Mouse (Mus musculus): ENCODE measurements at regions not wholly inside any gene's neighbourhood (a gene's known extent, or its start where the extent isn't known, plus 50 kb on each side); places are given as distances from the start of the nearest gene placed in this dataset.

- H3K27me3 ChIP-seq (replicated peaks; ENCODE audit: control insufficient read depth, insufficient read depth, low read length) = no peaks in the 10 kb centered on the region
- no peak overlapping the region for H3K9ac ChIP-seq (replicated peaks; ENCODE audit: low read depth, low read length)
- H3K27ac ChIP-seq (ENCODE audit: low read length) = no peak overlapping the region
- no peaks in the 10 kb centered on the region for H3K4me1 ChIP-seq (replicated peaks; ENCODE audit: control insufficient read depth, insufficient read depth, low read length)
- WGBS = 43% methylated on average over 10 of the region's 10 CpGs
- no peaks in the 10 kb centered on the region for H3K36me3 ChIP-seq (ENCODE audit: control insufficient read depth, insufficient read depth)
- no peak overlapping the region for H3K4me3 ChIP-seq (replicated peaks; ENCODE audit: low read length)
- no peak for ATAC-seq
- no peak overlapping the region for H3K4me2 ChIP-seq (ENCODE audit: low read length)
- no peaks in the 10 kb centered on the region for H3K9me3 ChIP-seq (ENCODE audit: control insufficient read depth, low read length)
Measured at GRCm38 (mm10) chr17:45866346-45866745, 132.7 kb upstream of the 1600014C23Rik start.

DNA sequence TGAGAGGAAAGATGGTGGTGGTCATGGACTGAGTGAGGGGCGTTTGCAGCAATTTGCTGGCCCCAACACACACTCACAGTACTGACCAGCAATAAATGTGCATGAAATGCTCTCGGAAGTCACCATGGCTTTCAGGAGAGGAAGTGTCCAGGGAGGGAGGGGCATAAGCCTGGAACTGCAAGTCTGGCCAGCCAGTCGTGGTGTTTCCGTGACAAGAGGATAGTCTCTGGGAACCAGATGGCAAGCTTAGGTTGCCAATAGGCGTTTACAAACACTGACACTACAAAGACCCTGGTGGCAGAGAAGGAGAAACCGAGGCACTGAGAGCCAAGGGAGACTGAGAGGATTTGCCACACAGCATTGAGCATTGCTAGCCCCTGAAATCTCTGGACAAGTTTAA is 132.3 kb upstream of the 1600014C23Rik start:
- no peaks in the 10 kb centered on the region for H3K9me3 ChIP-seq (ENCODE audit: control insufficient read depth, low read length)
- no peaks in the 10 kb centered on the region for H3K27me3 ChIP-seq (replicated peaks; ENCODE audit: control insufficient read depth, insufficient read depth, low read length)
- 77% methylated on average over 6 of the region's 6 CpGs for WGBS
- no peak overlapping the region for H3K9ac ChIP-seq (replicated peaks; ENCODE audit: low read depth, low read length)
- no peak overlapping the region for H3K27ac ChIP-seq (ENCODE audit: low read length)
- ATAC-seq = no peak
- no peaks in the 10 kb centered on the region for H3K36me3 ChIP-seq (ENCODE audit: control insufficient read depth, insufficient read depth)
- H3K4me1 ChIP-seq (replicated peaks; ENCODE audit: control insufficient read depth, insufficient read depth, low read length) = no peaks in the 10 kb centered on the region
- H3K4me3 ChIP-seq (replicated peaks; ENCODE audit: low read length) = no peak overlapping the region
- H3K4me2 ChIP-seq (ENCODE audit: low read length) = no peak overlapping the region

DNA sequence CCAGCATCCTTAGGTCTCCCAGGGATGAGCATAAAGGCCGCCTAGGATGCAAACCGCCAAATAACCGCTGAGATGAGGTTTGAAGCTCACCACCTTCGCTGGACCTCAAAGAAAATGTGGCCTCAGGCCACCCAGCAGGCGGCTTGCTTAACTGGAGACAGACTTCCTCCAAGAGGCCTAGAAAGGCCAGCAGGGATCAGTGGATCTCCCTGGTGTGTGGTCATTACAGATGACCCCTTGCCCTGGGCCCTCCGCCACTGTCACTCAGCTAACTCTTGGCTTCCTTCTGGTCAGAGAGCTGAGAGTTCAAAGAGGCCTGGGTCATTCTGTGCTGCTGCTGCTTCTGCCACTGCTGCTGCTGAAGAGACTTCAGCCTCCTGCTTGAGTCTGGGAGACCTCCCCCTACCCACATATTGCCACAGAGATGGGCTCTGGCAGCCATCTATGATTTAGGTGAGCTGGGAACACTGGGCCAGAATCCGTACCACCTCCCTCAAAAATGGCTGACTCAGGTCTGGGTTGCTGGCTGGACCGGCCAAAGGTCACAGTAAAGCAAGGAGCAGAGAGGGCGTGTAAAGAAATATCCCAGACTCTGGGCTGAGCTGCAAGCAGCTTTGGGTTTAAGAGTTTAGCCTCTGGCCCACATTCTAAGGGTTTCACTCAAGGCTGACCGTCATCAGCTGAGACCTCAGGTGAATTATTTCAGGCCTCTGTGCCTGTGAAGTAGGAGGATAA is 130.0 kb upstream of the 1600014C23Rik start:
- Histone ChIP-seq H3K4me3 (replicated peaks; ENCODE audit: low read length) (no peak overlapping the region), H3K4me2 (ENCODE audit: low read length) (no peak overlapping the region), H3K4me1 (replicated peaks; ENCODE audit: control insufficient read depth, insufficient read depth, low read length) (no peaks in the 10 kb centered on the region), H3K36me3 (ENCODE audit: control insufficient read depth, insufficient read depth) (no peaks in the 10 kb centered on the region), H3K27me3 (replicated peaks; ENCODE audit: control insufficient read depth, insufficient read depth, low read length) (no peaks in the 10 kb centered on the region), H3K27ac (ENCODE audit: low read length) (no peak overlapping the region), H3K9ac (replicated peaks; ENCODE audit: low read depth, low read length) (no peak overlapping the region), H3K9me3 (ENCODE audit: control insufficient read depth, low read length) (no peaks in the 10 kb centered on the region)
- no peak for ATAC-seq
- WGBS = 60% methylated on average over 10 of the region's 10 CpGs

- no peaks in the 10 kb centered on the region for H3K9me3 ChIP-seq (ENCODE audit: control insufficient read depth, low read length)
- no peaks in the 10 kb centered on the region for H3K27me3 ChIP-seq (replicated peaks; ENCODE audit: control insufficient read depth, insufficient read depth, low read length)
- 78% methylated on average over 3 of the region's 3 CpGs for WGBS
- H3K9ac ChIP-seq (replicated peaks; ENCODE audit: low read depth, low read length) = no peak overlapping the region
- no peaks in the 10 kb centered on the region for H3K4me1 ChIP-seq (replicated peaks; ENCODE audit: control insufficient read depth, insufficient read depth, low read length)
- no peak for ATAC-seq
- no peak overlapping the region for H3K4me2 ChIP-seq (ENCODE audit: low read length)
- no peak overlapping the region for H3K4me3 ChIP-seq (replicated peaks; ENCODE audit: low read length)
- no peaks in the 10 kb centered on the region for H3K36me3 ChIP-seq (ENCODE audit: control insufficient read depth, insufficient read depth)
- H3K27ac ChIP-seq (ENCODE audit: low read length) = no peak overlapping the region
Measured at GRCm38 (mm10) chr17:45863031-45863430, 129.4 kb upstream of the 1600014C23Rik start.

GRCm38 (mm10) chr17:45859441-45859840 is 125.8 kb upstream of the 1600014C23Rik start:
- Histone ChIP-seq H3K36me3 (ENCODE audit: control insufficient read depth, insufficient read depth) (no peaks in the 10 kb centered on the region), H3K9me3 (ENCODE audit: control insufficient read depth, low read length) (no peaks in the 10 kb centered on the region), H3K27me3 (replicated peaks; ENCODE audit: control insufficient read depth, insufficient read depth, low read length) (no peaks in the 10 kb centered on the region), H3K4me1 (replicated peaks; ENCODE audit: control insufficient read depth, insufficient read depth, low read length) (no peaks in the 10 kb centered on the region), H3K4me3 (replicated peaks; ENCODE audit: low read length) (no peak overlapping the region), H3K4me2 (ENCODE audit: low read length) (no peak overlapping the region), H3K27ac (ENCODE audit: low read length) (no peak overlapping the region), H3K9ac (replicated peaks; ENCODE audit: low read depth, low read length) (no peak overlapping the region)
- WGBS = 78% methylated on average over 5 of the region's 5 CpGs
- ATAC-seq = no peak

- H3K27ac ChIP-seq (ENCODE audit: low read length) = no peak overlapping the region
- no peak for ATAC-seq
- 54% methylated on average over 21 of the region's 21 CpGs for WGBS
- H3K4me2 ChIP-seq (ENCODE audit: low read length) = no peak overlapping the region
- H3K9me3 ChIP-seq (ENCODE audit: control insufficient read depth, low read length) = no peaks in the 10 kb centered on the region
- H3K4me3 ChIP-seq (replicated peaks; ENCODE audit: low read length) = no peak overlapping the region
- no peak overlapping the region for H3K9ac ChIP-seq (replicated peaks; ENCODE audit: low read depth, low read length)
- no peaks in the 10 kb centered on the region for H3K4me1 ChIP-seq (replicated peaks; ENCODE audit: control insufficient read depth, insufficient read depth, low read length)
- H3K27me3 ChIP-seq (replicated peaks; ENCODE audit: control insufficient read depth, insufficient read depth, low read length) = no peaks in the 10 kb centered on the region
- H3K36me3 ChIP-seq (ENCODE audit: control insufficient read depth, insufficient read depth) = no peaks in the 10 kb centered on the region
Measured at GRCm38 (mm10) chr17:45853931-45854653, 120.4 kb upstream of the 1600014C23Rik start.

DNA sequence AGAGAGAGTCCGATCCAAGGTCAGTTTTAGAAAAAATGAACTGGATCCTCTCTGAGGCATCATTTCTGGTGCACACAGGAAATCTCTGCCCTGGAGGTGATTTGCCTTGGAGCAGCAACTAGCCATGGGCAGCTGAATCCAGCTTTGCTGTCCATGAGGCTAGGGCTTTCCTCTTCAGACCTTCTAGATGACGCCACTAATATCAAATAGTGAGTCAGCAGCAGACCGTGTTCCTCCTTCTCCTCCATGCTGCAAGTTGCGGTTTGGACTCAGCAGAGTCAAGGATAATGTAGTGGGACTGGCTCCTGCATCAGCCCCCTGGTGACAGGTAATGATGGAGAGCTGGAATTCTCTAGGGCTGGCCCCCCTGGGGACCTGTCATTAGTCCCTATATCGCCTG is 118.8 kb upstream of the 1600014C23Rik start:
- H3K36me3 ChIP-seq (ENCODE audit: control insufficient read depth, insufficient read depth) = no peaks in the 10 kb centered on the region
- H3K27me3 ChIP-seq (replicated peaks; ENCODE audit: control insufficient read depth, insufficient read depth, low read length) = no peaks in the 10 kb centered on the region
- H3K27ac ChIP-seq (ENCODE audit: low read length) = no peak overlapping the region
- H3K9me3 ChIP-seq (ENCODE audit: control insufficient read depth, low read length) = no peaks in the 10 kb centered on the region
- no peak overlapping the region for H3K4me3 ChIP-seq (replicated peaks; ENCODE audit: low read length)
- no peaks in the 10 kb centered on the region for H3K4me1 ChIP-seq (replicated peaks; ENCODE audit: control insufficient read depth, insufficient read depth, low read length)
- no peak overlapping the region for H3K4me2 ChIP-seq (ENCODE audit: low read length)
- no peak overlapping the region for H3K9ac ChIP-seq (replicated peaks; ENCODE audit: low read depth, low read length)
- WGBS = 46% methylated on average over 5 of the region's 5 CpGs
- no peak for ATAC-seq

DNA sequence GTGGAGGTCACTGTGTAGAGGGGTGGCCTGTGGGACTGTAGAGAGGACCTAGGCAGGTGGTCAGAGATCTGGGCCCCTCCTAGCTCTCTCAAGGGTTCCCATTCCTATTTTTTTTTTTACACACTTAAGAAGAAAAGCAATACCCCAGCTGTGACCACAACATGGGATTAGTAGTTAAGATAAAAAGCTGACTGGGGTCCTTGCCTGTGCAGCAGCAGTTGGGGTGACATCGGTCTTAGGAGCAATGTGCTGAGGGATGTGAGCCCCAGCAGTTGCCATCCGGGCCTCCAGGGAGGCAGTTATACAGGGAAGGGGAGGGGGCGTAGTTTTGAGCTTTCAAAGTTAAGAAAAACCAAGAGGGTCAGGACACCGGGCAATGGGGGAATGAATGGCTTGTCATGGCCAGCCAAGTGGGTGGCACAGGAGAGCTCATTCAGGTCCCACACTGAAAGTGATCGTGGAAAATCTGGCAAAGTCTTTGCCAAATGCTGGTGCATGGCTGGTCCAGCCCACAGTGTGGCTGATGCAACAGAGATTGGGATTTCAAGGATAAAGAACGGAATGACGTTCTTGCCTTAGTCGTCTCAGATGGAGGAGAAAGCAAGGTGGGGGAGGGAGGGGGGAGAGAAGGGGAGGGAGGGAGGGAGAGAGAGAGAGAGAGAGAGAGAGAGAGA is 118.2 kb upstream of the 1600014C23Rik start:
- ATAC-seq = no peak
- no peaks in the 10 kb centered on the region for H3K27me3 ChIP-seq (replicated peaks; ENCODE audit: control insufficient read depth, insufficient read depth, low read length)
- no peak overlapping the region for H3K4me3 ChIP-seq (replicated peaks; ENCODE audit: low read length)
- no peak overlapping the region for H3K4me2 ChIP-seq (ENCODE audit: low read length)
- H3K27ac ChIP-seq (ENCODE audit: low read length) = no peak overlapping the region
- no peaks in the 10 kb centered on the region for H3K9me3 ChIP-seq (ENCODE audit: control insufficient read depth, low read length)
- H3K9ac ChIP-seq (replicated peaks; ENCODE audit: low read depth, low read length) = no peak overlapping the region
- no peaks in the 10 kb centered on the region for H3K36me3 ChIP-seq (ENCODE audit: control insufficient read depth, insufficient read depth)
- no peaks in the 10 kb centered on the region for H3K4me1 ChIP-seq (replicated peaks; ENCODE audit: control insufficient read depth, insufficient read depth, low read length)
- WGBS = 42% methylated on average over 8 of the region's 8 CpGs

DNA sequence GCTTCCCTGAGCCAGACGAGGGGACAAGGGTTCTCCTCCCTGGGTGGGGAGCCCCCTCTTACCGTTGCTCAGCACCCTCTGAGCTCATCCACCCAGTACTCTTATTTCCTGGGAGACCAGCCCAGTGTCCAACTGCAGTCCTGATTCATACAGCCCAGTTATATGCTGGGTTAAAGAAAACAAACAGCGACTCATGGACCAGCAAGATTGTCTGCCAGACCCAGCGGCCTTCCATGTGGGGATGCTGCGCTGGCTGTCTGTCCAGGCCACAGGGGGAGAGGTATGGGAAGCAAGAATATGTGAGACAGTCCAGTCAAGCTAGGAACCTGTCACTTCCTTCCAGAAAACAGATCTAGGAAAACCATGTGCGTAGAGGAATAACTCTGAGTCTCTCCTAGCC is 117.3 kb upstream of the 1600014C23Rik start:
- no peaks in the 10 kb centered on the region for H3K27me3 ChIP-seq (replicated peaks; ENCODE audit: control insufficient read depth, insufficient read depth, low read length)
- no peak overlapping the region for H3K4me3 ChIP-seq (replicated peaks; ENCODE audit: low read length)
- 0 out of 2 replicates have a peak, but pooled peaks cover 1% of the 10 kb centered on the region for H3K9me3 ChIP-seq (ENCODE audit: control insufficient read depth, low read length)
- 89% methylated on average over 6 of the region's 6 CpGs for WGBS
- no peaks in the 10 kb centered on the region for H3K4me1 ChIP-seq (replicated peaks; ENCODE audit: control insufficient read depth, insufficient read depth, low read length)
- ATAC-seq = no peak
- no peak overlapping the region for H3K4me2 ChIP-seq (ENCODE audit: low read length)
- H3K9ac ChIP-seq (replicated peaks; ENCODE audit: low read depth, low read length) = no peak overlapping the region
- H3K36me3 ChIP-seq (ENCODE audit: control insufficient read depth, insufficient read depth) = no peaks in the 10 kb centered on the region
- no peak overlapping the region for H3K27ac ChIP-seq (ENCODE audit: low read length)
